Mouse (Mus musculus): ENCODE results near the gene Ypel1. TPM values are rescaled to one million over a fixed set of nuclear protein-coding genes. Genes with fewer than 3 reads are reported as not detected.
A peak's percentile ranks its signal among the peaks of the same experiment; 100 is the strongest.

The Ypel1 gene
- 30.5 and 32.5 TPM in 2 replicates for polyA plus RNA-seq (2015; fragmentation: Nextera tagmentation; extraction: Ambion mirVana)

DNA sequence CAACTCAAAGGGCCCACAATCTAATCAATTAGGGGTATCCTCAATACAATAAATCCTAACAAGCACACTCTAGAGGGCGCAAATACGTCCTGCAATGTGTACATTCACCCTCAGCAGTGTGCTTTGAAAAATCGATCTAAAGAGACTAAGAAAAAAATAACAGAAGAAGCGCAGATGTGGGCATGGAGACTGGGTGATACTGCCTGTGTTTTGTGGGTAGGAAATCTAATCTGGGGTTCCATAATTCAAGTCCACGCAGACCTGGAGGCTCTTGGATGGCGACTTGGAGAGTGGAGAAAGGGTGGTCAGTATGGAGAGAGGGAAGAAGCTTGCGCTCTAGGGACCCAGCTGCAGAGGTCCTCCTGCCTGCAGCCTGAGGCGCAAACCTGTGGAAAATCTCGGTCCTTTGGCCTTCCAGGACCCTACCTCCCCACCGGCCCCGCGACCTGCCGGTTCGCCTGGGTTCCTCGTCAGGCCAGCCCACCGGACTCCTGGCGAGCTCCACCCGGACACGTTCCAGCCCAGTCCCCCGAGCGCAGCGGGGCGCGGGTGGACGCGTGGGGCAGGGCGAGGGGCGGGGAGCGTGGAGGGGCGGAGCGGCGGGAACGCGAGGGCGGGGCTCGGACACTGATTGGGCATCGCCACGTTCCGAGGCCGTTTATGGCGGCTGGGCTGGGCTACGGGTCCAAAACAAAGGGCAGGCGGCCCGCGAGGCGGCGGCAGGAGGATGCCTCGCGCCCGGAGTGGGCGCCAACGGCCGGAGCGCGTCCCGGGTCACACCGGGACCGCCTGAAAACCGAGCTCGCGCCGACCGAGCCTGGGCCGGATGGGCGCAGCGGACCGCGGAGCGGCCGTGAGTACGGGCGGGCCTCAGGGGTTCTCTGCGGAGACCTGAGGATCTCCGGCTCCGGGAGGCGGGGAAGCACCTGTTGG is at the start of gene Ypel1:
TSS of gene Ypel1 (plus strand) at position 186 of the 933 bp plus-strand sequence.
- Histone ChIP-seq H3K36me3 (ENCODE audit: insufficient read depth, low read length) (no peaks in the 10 kb centered on the region), H3K9ac (ENCODE audit: low read depth, low read length) (peak within 1 kb of the TSS; percentile 78), H3K27me3 (ENCODE audit: insufficient read depth, low read length) (no peaks in the 10 kb centered on the region), H3K4me2 (ENCODE audit: low read length) (peak within 1 kb of the TSS; percentile 89), H3K4me3 (replicated peaks; ENCODE audit: low read depth, low read length) (peak within 1 kb of the TSS; percentile 80), H3K4me1 (replicated peaks; ENCODE audit: insufficient read depth, low read length) (no peaks in the 10 kb centered on the region), H3K9me3 (replicated peaks; ENCODE audit: low read length) (no peaks in the 10 kb centered on the region), H3K27ac (peak within 1 kb of the TSS; percentile 89)
- DNase-seq (ENCODE audit: low spot score): peak; percentile 88
- TF ChIP-seq CTCF (IDR thresholded peaks at IDR 0.05; ENCODE audit: low read depth): peak; percentile 44; the same call in 1 of the 2 replicates
- ATAC-seq (replicated peaks; ENCODE audit: low FRiP score, low read depth): peak; percentile 91
- WGBS: under 1% methylated on average over 72 of the region's 76 CpGs

DNA sequence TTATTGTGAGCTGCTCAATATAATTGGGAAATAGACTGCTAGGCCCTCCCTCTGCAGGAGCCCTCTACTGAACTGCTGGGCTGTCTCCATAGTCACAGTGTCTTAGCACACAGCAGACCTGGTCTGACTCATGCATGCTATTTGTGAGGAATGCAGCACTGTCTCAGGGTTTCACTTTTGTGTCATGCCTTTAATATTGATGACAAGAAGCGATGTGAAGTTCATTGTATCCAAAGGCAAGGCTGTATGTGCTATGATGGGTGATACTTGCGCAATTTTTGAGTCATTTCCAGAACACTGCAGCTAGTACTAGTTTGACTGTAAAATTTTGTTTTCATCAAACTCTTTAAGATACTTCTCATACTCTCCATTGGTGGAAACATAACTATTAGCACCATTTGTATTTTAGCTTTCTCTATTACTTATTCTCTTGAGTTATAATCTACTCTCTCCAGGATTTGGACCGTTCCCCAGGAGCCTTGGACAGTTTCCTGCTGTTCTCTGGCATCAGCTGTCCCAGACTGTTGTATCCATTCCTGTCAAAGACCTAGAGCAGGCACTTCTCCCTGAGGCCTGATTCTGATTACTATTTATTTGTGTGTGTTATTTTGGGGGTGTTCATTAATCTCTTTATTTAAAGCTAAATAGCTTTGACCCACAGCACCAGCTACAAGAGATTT is 44.9 kb upstream of the Ypel1 start:
- Histone ChIP-seq H3K27me3 (ENCODE audit: insufficient read depth, low read length) (no peaks in the 10 kb centered on the region), H3K4me2 (ENCODE audit: low read length) (no peak overlapping the region), H3K36me3 (ENCODE audit: insufficient read depth, low read length) (peaks cover 33% of the 10 kb centered on the region; the same call in 1 of the 2 replicates), H3K9me3 (replicated peaks; ENCODE audit: low read length) (no peaks in the 10 kb centered on the region), H3K9ac (ENCODE audit: low read depth, low read length) (no peak overlapping the region), H3K27ac (no peak overlapping the region), H3K4me3 (replicated peaks; ENCODE audit: low read depth, low read length) (no peak overlapping the region), H3K4me1 (replicated peaks; ENCODE audit: insufficient read depth, low read length) (no peaks in the 10 kb centered on the region)
- no peak for ATAC-seq (replicated peaks; ENCODE audit: low FRiP score, low read depth)
- TF ChIP-seq CTCF (IDR thresholded peaks at IDR 0.05; ENCODE audit: low read depth): no peak
- no peak for DNase-seq (ENCODE audit: low spot score)
- WGBS: 90% methylated on average over 3 of the region's 3 CpGs

- Histone ChIP-seq H3K27ac (no peak overlapping the region), H3K4me1 (replicated peaks; ENCODE audit: insufficient read depth, low read length) (no peaks in the 10 kb centered on the region), H3K9ac (ENCODE audit: low read depth, low read length) (no peak overlapping the region), H3K27me3 (ENCODE audit: insufficient read depth, low read length) (no peaks in the 10 kb centered on the region), H3K4me2 (ENCODE audit: low read length) (no peak overlapping the region), H3K4me3 (replicated peaks; ENCODE audit: low read depth, low read length) (no peak overlapping the region), H3K36me3 (ENCODE audit: insufficient read depth, low read length) (peaks cover 41% of the 10 kb centered on the region), H3K9me3 (replicated peaks; ENCODE audit: low read length) (no peaks in the 10 kb centered on the region)
- 87% methylated on average over 4 of the region's 4 CpGs for WGBS
- no peak for DNase-seq (ENCODE audit: low spot score)
- ATAC-seq (replicated peaks; ENCODE audit: low FRiP score, low read depth): no peak
- TF ChIP-seq CTCF (IDR thresholded peaks at IDR 0.05; ENCODE audit: low read depth): no peak
Observed at GRCm38 (mm10) chr16:17029971-17030695, 39.4 kb upstream of the Ypel1 start.

DNA sequence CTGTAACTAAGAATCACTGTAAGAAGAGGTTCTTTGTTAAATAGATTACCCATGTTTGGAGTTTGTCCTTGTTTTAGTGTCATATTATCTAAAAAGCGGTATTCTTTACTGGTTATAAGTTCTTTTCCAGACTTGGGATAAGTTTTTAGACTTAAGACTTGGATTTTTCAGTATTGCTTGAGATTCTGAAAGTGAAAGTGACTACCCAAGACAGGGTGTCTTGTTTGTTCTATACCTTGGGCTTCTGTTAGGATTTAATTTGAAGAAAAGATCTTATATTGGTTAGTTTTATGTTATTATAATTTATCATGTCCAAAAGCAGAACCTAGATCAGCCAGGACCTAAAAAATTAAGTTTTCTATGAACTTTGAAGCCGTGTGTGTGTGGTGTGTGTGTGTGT is 35.7 kb upstream of the Ypel1 start:
- H3K9ac ChIP-seq (ENCODE audit: low read depth, low read length): no peak overlapping the region
- no peak overlapping the region for H3K4me3 ChIP-seq (replicated peaks; ENCODE audit: low read depth, low read length)
- 98% methylated on average over 2 of the region's 2 CpGs for WGBS
- no peak for TF ChIP-seq CTCF (IDR thresholded peaks at IDR 0.05; ENCODE audit: low read depth)
- peaks cover 45% of the 10 kb centered on the region; the same call in 1 of the 2 replicates for H3K36me3 ChIP-seq (ENCODE audit: insufficient read depth, low read length)
- DNase-seq (ENCODE audit: low spot score) (no peak), ATAC-seq (replicated peaks; ENCODE audit: low FRiP score, low read depth) (no peak)
- no peaks in the 10 kb centered on the region for H3K4me1 ChIP-seq (replicated peaks; ENCODE audit: insufficient read depth, low read length)
- no peak overlapping the region for H3K27ac ChIP-seq
- H3K9me3 ChIP-seq (replicated peaks; ENCODE audit: low read length): no peaks in the 10 kb centered on the region
- no peak overlapping the region for H3K4me2 ChIP-seq (ENCODE audit: low read length)
- H3K27me3 ChIP-seq (ENCODE audit: insufficient read depth, low read length): no peaks in the 10 kb centered on the region

DNA sequence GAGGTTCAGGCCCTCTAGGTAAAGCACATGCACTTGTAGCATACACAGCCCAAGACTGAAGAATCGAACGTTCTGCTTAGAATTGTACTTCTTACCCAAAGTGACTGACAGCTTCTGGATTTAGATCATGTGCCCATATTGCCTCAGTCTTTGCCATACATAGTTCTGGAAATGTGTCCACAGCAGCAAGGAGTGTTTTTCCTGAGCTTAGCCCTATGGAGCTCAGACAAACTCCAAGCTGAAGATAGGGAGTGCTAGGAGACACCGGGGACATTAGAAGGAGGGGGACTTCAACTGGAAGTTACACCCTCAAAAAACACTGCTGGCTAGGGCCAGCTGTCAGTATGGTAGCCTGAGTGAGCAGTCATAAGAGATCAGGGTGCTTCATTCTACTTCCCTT is 28.8 kb upstream of the Ypel1 start:
- Histone ChIP-seq H3K36me3 (ENCODE audit: insufficient read depth, low read length) (peaks cover 60% of the 10 kb centered on the region), H3K27me3 (ENCODE audit: insufficient read depth, low read length) (no peaks in the 10 kb centered on the region), H3K4me3 (replicated peaks; ENCODE audit: low read depth, low read length) (no peak overlapping the region), H3K9me3 (replicated peaks; ENCODE audit: low read length) (no peaks in the 10 kb centered on the region), H3K9ac (ENCODE audit: low read depth, low read length) (no peak overlapping the region), H3K4me1 (replicated peaks; ENCODE audit: insufficient read depth, low read length) (no peaks in the 10 kb centered on the region), H3K27ac (no peak overlapping the region), H3K4me2 (ENCODE audit: low read length) (no peak overlapping the region)
- TF ChIP-seq CTCF (IDR thresholded peaks at IDR 0.05; ENCODE audit: low read depth): no peak
- 95% methylated on average over 3 of the region's 3 CpGs for WGBS
- DNase-seq (ENCODE audit: low spot score) (no peak), ATAC-seq (replicated peaks; ENCODE audit: low FRiP score, low read depth) (no peak)

GRCm38 (mm10) chr16:17041417-17041816 is 28.1 kb upstream of the Ypel1 start:
- Histone ChIP-seq H3K27me3 (ENCODE audit: insufficient read depth, low read length) (no peaks in the 10 kb centered on the region), H3K36me3 (ENCODE audit: insufficient read depth, low read length) (peaks cover 65% of the 10 kb centered on the region)
- WGBS: 97% methylated on average over 1 of the region's 1 CpGs

More at GRCm38 (mm10) chr16:17041417-17041816, 28.1 kb upstream of the Ypel1 start:
- DNase-seq (ENCODE audit: low spot score) (no peak), ATAC-seq (replicated peaks; ENCODE audit: low FRiP score, low read depth) (no peak)
- no peak overlapping the region for H3K27ac ChIP-seq
- H3K4me3 ChIP-seq (replicated peaks; ENCODE audit: low read depth, low read length): no peak overlapping the region
- no peak overlapping the region for H3K4me2 ChIP-seq (ENCODE audit: low read length)
- H3K9me3 ChIP-seq (replicated peaks; ENCODE audit: low read length): no peaks in the 10 kb centered on the region
- no peak for TF ChIP-seq CTCF (IDR thresholded peaks at IDR 0.05; ENCODE audit: low read depth)
- H3K9ac ChIP-seq (ENCODE audit: low read depth, low read length): no peak overlapping the region
- H3K4me1 ChIP-seq (replicated peaks; ENCODE audit: insufficient read depth, low read length): no peaks in the 10 kb centered on the region
